Mouse (Mus musculus) midbrain, embryonic 10.5 days (tissue): ENCODE measurements around the gene Cyp2j5. TPM values are rescaled to one million over a fixed set of nuclear protein-coding genes. Genes with fewer than 3 reads are reported as not detected.
"Not testable (repeated sequence)": the region's sequence is repeated elsewhere in the genome, so short reads cannot be mapped to it uniquely, and the experiment has no call there.

Source experiments
- DNase-seq: peaks from one replicate; pipeline ENCODE4 v3.0.0-alpha.2; 2017; ENCODE audit warnings: low spot score
- H3K27ac ChIP-seq: fragments of 300-500 bp; sonication (generic); replicated peaks from 2 replicates; pipeline ENCODE4 v1.5.1; 2016; ENCODE audit warnings: mild to moderate bottlenecking
- H3K27me3 ChIP-seq: fragments of 300-500 bp; sonication (generic); 2 replicates; pipeline ENCODE4 v1.6.1; 2016; ENCODE audit warnings: low read depth, mild to moderate bottlenecking; ENCODE audit not compliant: poor library complexity, severe bottlenecking
- H3K36me3 ChIP-seq: fragments of 300-500 bp; sonication (generic); 2 replicates; pipeline ENCODE4 v1.6.1; 2016; ENCODE audit warnings: mild to moderate bottlenecking, moderate library complexity
- H3K4me1 ChIP-seq: fragments of 300-500 bp; sonication (generic); 2 replicates; pipeline ENCODE4 v1.6.1; 2016
- H3K4me3 ChIP-seq: fragments of 300-500 bp; sonication (generic); 2 replicates; pipeline ENCODE4 v1.5.1; 2016; ENCODE audit warnings: mild to moderate bottlenecking, moderate library complexity
- H3K9me3 ChIP-seq: fragments of 300-500 bp; sonication (generic); replicated peaks from 2 replicates; pipeline ENCODE4 v1.6.1; 2016; ENCODE audit warnings: mild to moderate bottlenecking
- WGBS: fragments of 180-500 bp; shearing (Covaris S2); methylation state at CpG from one replicate; pipeline ENCODE4 v1.1.7; 2016; 5-methylcytosine and 5-hydroxymethylcytosine counted together
- polyA plus RNA-seq: library from polyadenylated mRNA; unstranded; fragments of >200 nt; fragmentation: Nextera tagmentation; extraction: Ambion mirVana; gene quantifications from 2 replicates; pipeline ENCODE4 v1.2.1, GENCODE M21; 2016

The Cyp2j5 gene
- polyA plus RNA-seq, 1 experiment from 2014 or later: not detected

DNA sequence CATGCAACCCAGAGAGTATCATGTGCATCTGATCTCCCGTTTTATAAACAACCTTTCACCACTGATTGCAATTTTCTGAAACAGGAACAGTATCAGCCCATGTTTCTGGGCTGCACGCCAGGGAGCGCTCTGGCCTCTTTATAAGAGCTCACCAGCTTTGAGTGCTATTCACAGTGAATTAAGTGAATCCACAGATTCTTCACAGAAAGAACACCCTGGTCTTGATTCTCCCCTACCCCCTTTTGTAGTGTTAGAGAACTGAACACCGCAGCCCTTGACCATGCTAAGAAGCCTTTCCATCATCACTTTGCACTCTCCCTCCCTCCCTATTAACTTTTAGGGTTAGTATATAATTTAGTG, 72.2 kb downstream of the Cyp2j5 start:
- peak overlapping the region; percentile 50 for H3K4me3 ChIP-seq
- H3K9me3 ChIP-seq: no peaks in the 10 kb centered on the region
- WGBS: 27% methylated on average over 4 of the region's 4 CpGs
- no peak for DNase-seq
- H3K27ac ChIP-seq: peak overlapping the region; percentile 78; the same call in 1 of the 2 replicates
- H3K4me1 ChIP-seq: peaks cover 11% of the 10 kb centered on the region
- no peaks in the 10 kb centered on the region for H3K27me3 ChIP-seq
- no peaks in the 10 kb centered on the region for H3K36me3 ChIP-seq

DNA sequence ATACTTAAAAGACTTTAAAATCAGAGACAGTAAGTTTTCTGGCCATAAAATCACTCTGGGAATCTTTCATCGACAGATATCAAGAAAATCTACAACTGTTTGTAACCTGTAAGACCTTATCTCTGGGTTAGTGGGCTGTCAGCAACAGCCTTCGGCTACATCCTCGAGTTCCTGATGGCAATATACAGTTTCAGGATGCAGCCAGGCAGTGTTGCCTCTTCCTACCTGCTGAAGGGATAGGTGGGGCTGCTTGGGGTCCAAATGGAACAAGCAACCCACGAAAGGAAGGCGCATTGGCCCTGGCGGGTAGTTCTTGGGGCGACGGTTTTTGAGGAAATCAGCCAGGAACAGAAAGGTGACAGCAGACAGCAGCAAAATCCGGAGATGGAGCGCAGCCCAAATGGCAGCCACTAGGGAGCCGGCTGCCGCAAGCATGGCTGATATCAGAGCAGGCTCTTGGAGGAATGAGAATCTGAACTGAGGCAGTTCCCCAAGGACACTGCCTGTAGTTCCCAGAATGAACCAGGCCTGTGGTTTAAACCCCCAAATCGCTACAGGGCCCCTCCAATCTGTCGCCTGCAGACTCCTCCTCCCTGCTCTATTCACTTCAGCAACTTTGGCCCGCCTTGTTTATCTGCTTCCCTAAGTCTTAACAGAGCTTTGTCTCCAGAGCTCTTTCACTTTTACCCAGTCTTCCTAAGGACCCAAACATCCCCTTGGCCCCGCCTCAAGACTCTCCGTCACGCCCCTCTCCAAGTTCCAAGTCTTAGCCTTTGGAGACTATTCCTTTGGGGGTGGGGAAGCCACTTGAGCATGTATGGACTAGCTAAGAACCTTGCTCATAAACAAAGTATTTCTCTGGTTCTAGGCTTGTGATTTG, 72.8 kb downstream of the Cyp2j5 start, which contains the start of gene Cyp2j9:
Gene Cyp2j9, minus strand, starts transcription at position 668 of the 880 bp plus-strand sequence.
- Histone ChIP-seq H3K36me3 (no peaks in the 10 kb centered on the region), H3K27ac (peak within 1 kb of the TSS; percentile 78), H3K27me3 (no peaks in the 10 kb centered on the region), H3K9me3 (no peaks in the 10 kb centered on the region), H3K4me3 (peak within 1 kb of the TSS; percentile 50), H3K4me1 (peaks cover 11% of the 10 kb centered on the region)
- DNase-seq: peak; percentile 48
- WGBS: 6% methylated on average over 18 of the region's 18 CpGs

DNA sequence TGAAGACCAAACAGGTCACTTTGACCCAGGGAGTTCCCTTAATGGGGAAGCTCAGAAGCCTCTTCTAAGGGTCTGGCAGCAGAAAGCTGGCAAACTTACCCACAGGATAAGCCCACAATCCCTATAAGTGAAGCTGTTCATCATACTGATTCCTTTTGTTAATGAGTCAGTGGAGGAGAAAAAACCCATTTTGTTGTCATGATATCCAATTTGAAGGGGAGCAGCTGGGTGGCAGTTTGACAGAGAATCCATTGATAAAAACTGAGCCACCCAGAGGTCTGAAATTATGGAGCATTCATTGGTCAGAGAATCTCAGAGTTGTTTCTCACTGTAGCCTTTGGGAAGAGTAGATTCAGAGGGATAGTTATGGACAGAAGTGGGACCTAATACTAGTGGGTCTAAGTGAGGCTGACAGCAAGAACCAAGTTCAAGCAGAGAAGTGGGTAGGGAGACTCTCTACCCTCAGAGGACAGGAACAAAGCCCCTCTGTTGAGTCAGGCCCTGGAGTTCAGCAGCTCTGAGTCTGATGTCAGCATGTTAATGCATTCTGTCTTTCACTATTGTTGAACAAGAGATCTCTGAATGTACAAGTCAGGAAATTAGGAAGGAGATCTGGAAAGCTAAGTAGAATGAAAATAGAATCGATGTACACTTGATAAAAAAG, 82.4 kb downstream of the Cyp2j5 start:
- 70% methylated on average over 1 of the region's 1 CpGs for WGBS

DNA sequence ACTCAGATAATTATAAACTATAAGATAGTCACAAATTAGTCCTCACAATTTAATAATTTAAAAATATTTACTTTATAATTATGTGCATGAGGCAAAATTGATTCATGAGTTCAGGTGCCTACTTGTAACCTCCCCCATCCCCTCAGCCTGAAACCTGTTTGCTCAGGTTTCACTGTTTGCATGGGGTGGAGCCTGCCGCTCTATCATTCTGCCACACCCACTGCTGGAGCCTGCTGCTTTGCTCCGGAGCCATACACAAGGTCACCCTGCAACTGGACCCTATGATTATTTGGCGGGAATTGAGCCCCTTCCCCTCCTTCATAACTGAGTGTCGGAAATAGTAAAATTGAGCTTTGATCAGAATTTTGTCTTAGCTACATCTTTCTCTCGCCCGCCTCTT, 83.6 kb downstream of the Cyp2j5 start:
- not testable (repeated sequence) for H3K4me3 ChIP-seq

More for the DNA sequence above, 82.4 kb downstream of the Cyp2j5 start:
- Histone ChIP-seq H3K4me1 (peaks cover 10% of the 10 kb centered on the region), H3K27me3 (no peaks in the 10 kb centered on the region), H3K27ac (no peak overlapping the region), H3K9me3 (no peaks in the 10 kb centered on the region), H3K4me3 (no peak overlapping the region), H3K36me3 (no peaks in the 10 kb centered on the region)
- no peak for DNase-seq

More for the DNA sequence above, 83.6 kb downstream of the Cyp2j5 start:
- H3K4me1 ChIP-seq, H3K36me3 ChIP-seq, DNase-seq, H3K9me3 ChIP-seq, H3K27ac ChIP-seq, H3K27me3 ChIP-seq: not testable (repeated sequence)
- WGBS: 53% methylated on average over 6 of the region's 6 CpGs

Other genes with a start within 250 kb of the Cyp2j5 start
- gene Cyp2j8, start 156.8 kb downstream of the Cyp2j5 start, polyA plus RNA-seq: not detected in 2 replicates
- 2.4 and 3.8 TPM in 2 replicates for gene Cyp2j6, start 110.5 kb downstream of the Cyp2j5 start, polyA plus RNA-seq
- gene Cyp2j9, start 72.6 kb downstream of the Cyp2j5 start, polyA plus RNA-seq: 0.83 and 1.0 TPM in 2 replicates
- gene Gm12695, start 121.0 kb upstream of the Cyp2j5 start, polyA plus RNA-seq: not detected in 2 replicates